Mouse (Mus musculus) heart, embryonic 13.5 days (tissue): ENCODE results near the gene Irf2. TPM values are rescaled to one million over a fixed set of nuclear protein-coding genes. Genes with fewer than 3 reads are reported as not detected.

Experiments used
- ATAC-seq: fragments of 200-750 bp; cut with Nextera tagmentation; 2 replicates; pipeline ENCODE4 v1.8.0; 2017; ENCODE audit warnings: moderate TSS enrichment; ENCODE audit not compliant: insufficient number of reproducible peaks, low FRiP score, low TSS enrichment; ENCODE audit errors: extremely low read depth
- H3K27ac ChIP-seq: fragments of 300-500 bp; sonication (generic); replicated peaks from 2 replicates; pipeline ENCODE4 v1.5.1; 2015; ENCODE audit warnings: moderate library complexity, mild to moderate bottlenecking, inconsistent platforms
- H3K27me3 ChIP-seq: fragments of 300-500 bp; sonication (generic); replicated peaks from 2 replicates; pipeline ENCODE4 v1.6.1; 2015; ENCODE audit warnings: mild to moderate bottlenecking, inconsistent platforms
- H3K36me3 ChIP-seq: fragments of 300-500 bp; sonication (generic); 2 replicates; pipeline ENCODE4 v1.6.1; 2015; ENCODE audit warnings: mild to moderate bottlenecking, inconsistent platforms
- H3K4me1 ChIP-seq: fragments of 300-500 bp; sonication (generic); 2 replicates; pipeline ENCODE4 v1.6.1; 2015; ENCODE audit warnings: inconsistent platforms
- H3K4me2 ChIP-seq: fragments of 300-500 bp; sonication (generic); 2 replicates; pipeline ENCODE4 v1.6.1; 2015; ENCODE audit warnings: inconsistent platforms, mild to moderate bottlenecking, moderate library complexity
- H3K4me3 ChIP-seq: fragments of 300-500 bp; sonication (generic); 2 replicates; pipeline ENCODE4 v1.5.1; 2015; ENCODE audit warnings: moderate library complexity, mild to moderate bottlenecking, inconsistent platforms
- H3K9ac ChIP-seq: fragments of 300-500 bp; sonication (generic); 2 replicates; pipeline ENCODE4 v1.6.1; 2015; ENCODE audit warnings: inconsistent platforms, mild to moderate bottlenecking, moderate library complexity
- H3K9me3 ChIP-seq: fragments of 300-500 bp; sonication (generic); 2 replicates; pipeline ENCODE4 v1.6.1; 2016; ENCODE audit warnings: inconsistent platforms
- WGBS: fragments of 180-500 bp; shearing (Covaris S2); methylation state at CpG from one replicate; pipeline ENCODE4 v1.1.7; 2015; ENCODE audit warnings: mixed read lengths; 5-methylcytosine and 5-hydroxymethylcytosine counted together
- polyA plus RNA-seq: library from polyadenylated mRNA; unstranded; fragments of >200 nt; fragmentation: Nextera tagmentation; extraction: Ambion mirVana; gene quantifications from 2 replicates; pipeline ENCODE4 v1.2.1, GENCODE M21; 2015

The Irf2 gene
- polyA plus RNA-seq, 1 experiment from 2014 or later: 10.8 TPM

- Histone ChIP-seq H3K36me3 (peaks cover 27% of the 10 kb centered on the region), H3K4me1 (peaks cover 41% of the 10 kb centered on the region), H3K27ac (peak overlapping the region; percentile 79), H3K4me2 (no peak overlapping the region), H3K9ac (no peak overlapping the region), H3K9me3 (no peaks in the 10 kb centered on the region), H3K4me3 (no peak overlapping the region), H3K27me3 (no peaks in the 10 kb centered on the region)
- WGBS: 79% methylated on average over 9 of the region's 9 CpGs
- ATAC-seq: no peak
These were observed 106.4 kb downstream of the Irf2 start for GRCm38 (mm10) chr8:46845891-46846290.

GRCm38 (mm10) chr8:46846893-46847292 lies 107.4 kb downstream of the Irf2 start:
- Histone ChIP-seq H3K9me3 (no peaks in the 10 kb centered on the region), H3K4me2 (no peak overlapping the region), H3K4me3 (no peak overlapping the region), H3K9ac (no peak overlapping the region), H3K4me1 (peaks cover 39% of the 10 kb centered on the region), H3K27me3 (no peaks in the 10 kb centered on the region), H3K27ac (no peak overlapping the region), H3K36me3 (peaks cover 26% of the 10 kb centered on the region)
- WGBS: 91% methylated on average over 5 of the region's 5 CpGs
- ATAC-seq: no peak

- ATAC-seq: no peak
- no peak overlapping the region for H3K4me3 ChIP-seq
- 81% methylated on average over 6 of the region's 6 CpGs for WGBS
- H3K27ac ChIP-seq: no peak overlapping the region
- peaks cover 26% of the 10 kb centered on the region for H3K36me3 ChIP-seq
- H3K9me3 ChIP-seq: no peaks in the 10 kb centered on the region
- H3K4me2 ChIP-seq: no peak overlapping the region
- H3K4me1 ChIP-seq: peaks cover 38% of the 10 kb centered on the region
- H3K27me3 ChIP-seq: no peaks in the 10 kb centered on the region
- no peak overlapping the region for H3K9ac ChIP-seq
These were observed 108.6 kb downstream of the Irf2 start for GRCm38 (mm10) chr8:46848011-46848641.

- 74% methylated on average over 6 of the region's 6 CpGs for WGBS
- Histone ChIP-seq H3K36me3 (peaks cover 26% of the 10 kb centered on the region), H3K27ac (no peak overlapping the region), H3K9me3 (no peaks in the 10 kb centered on the region), H3K4me1 (peaks cover 33% of the 10 kb centered on the region), H3K9ac (no peak overlapping the region), H3K27me3 (no peaks in the 10 kb centered on the region), H3K4me3 (no peak overlapping the region), H3K4me2 (no peak overlapping the region)
- no peak for ATAC-seq
These were observed 109.4 kb downstream of the Irf2 start for GRCm38 (mm10) chr8:46848931-46849330.

DNA sequence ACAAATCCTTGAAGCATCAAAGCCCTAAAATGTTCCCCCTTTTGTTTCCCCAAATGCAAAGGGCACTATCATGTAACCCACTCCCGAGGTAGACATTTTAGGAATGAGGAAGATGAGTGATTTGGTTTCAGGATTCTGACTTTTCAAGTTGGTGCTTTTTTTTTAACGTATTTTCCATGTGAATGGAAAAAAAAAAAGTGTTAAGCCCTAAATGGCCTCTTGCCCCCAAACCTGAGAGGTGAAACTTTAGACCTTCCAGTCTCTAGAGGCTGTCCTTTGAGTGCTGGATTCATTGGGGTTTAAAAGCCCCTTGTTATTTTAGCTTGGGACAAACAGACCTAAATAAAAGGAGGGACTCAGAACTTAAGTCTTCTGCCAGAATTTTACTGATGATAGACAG lies 109.9 kb downstream of the Irf2 start:
- H3K4me2 ChIP-seq: no peak overlapping the region
- no peaks in the 10 kb centered on the region for H3K9me3 ChIP-seq
- ATAC-seq: no peak
- WGBS: 40% methylated on average over 2 of the region's 2 CpGs
- H3K9ac ChIP-seq: no peak overlapping the region
- no peak overlapping the region for H3K27ac ChIP-seq
- H3K4me1 ChIP-seq: peaks cover 28% of the 10 kb centered on the region
- peaks cover 26% of the 10 kb centered on the region for H3K36me3 ChIP-seq
- no peak overlapping the region for H3K4me3 ChIP-seq
- H3K27me3 ChIP-seq: no peaks in the 10 kb centered on the region

GRCm38 (mm10) chr8:46850258-46850897 lies 110.8 kb downstream of the Irf2 start:
- Histone ChIP-seq H3K36me3 (peaks cover 22% of the 10 kb centered on the region), H3K27ac (no peak overlapping the region), H3K4me1 (peaks cover 20% of the 10 kb centered on the region), H3K9me3 (no peaks in the 10 kb centered on the region), H3K27me3 (no peaks in the 10 kb centered on the region), H3K4me3 (no peak overlapping the region), H3K4me2 (no peak overlapping the region), H3K9ac (no peak overlapping the region)
- no peak for ATAC-seq
- 63% methylated on average over 6 of the region's 6 CpGs for WGBS

- ATAC-seq: no peak
- no peak overlapping the region for H3K4me3 ChIP-seq
- WGBS: 64% methylated on average over 4 of the region's 4 CpGs
- H3K27me3 ChIP-seq: no peaks in the 10 kb centered on the region
- H3K9ac ChIP-seq: no peak overlapping the region
- no peak overlapping the region for H3K27ac ChIP-seq
- H3K9me3 ChIP-seq: no peaks in the 10 kb centered on the region
- H3K4me1 ChIP-seq: peaks cover 20% of the 10 kb centered on the region
- H3K4me2 ChIP-seq: no peak overlapping the region
- H3K36me3 ChIP-seq: peaks cover 11% of the 10 kb centered on the region
These were observed 112.0 kb downstream of the Irf2 start for GRCm38 (mm10) chr8:46851560-46851959.

- no peak for ATAC-seq
- H3K27me3 ChIP-seq: no peaks in the 10 kb centered on the region
These were observed 112.8 kb downstream of the Irf2 start for GRCm38 (mm10) chr8:46852377-46852776.

GRCm38 (mm10) chr8:46859164-46859846 lies 119.8 kb downstream of the Irf2 start:
- Histone ChIP-seq H3K27ac (peak overlapping the region; percentile 32; the same call in 1 of the 2 replicates), H3K4me3 (no peak overlapping the region), H3K27me3 (no peaks in the 10 kb centered on the region), H3K9ac (no peak overlapping the region), H3K9me3 (no peaks in the 10 kb centered on the region), H3K36me3 (no peaks in the 10 kb centered on the region), H3K4me1 (peaks cover 9% of the 10 kb centered on the region; the same call in 1 of the 2 replicates), H3K4me2 (no peak overlapping the region)
- no peak for ATAC-seq
- WGBS: 46% methylated on average over 7 of the region's 7 CpGs

More at GRCm38 (mm10) chr8:46852377-46852776, 112.8 kb downstream of the Irf2 start:
- no peaks in the 10 kb centered on the region for H3K9me3 ChIP-seq
- WGBS: 45% methylated on average over 11 of the region's 11 CpGs
- H3K9ac ChIP-seq: no peak overlapping the region
- peaks cover 6% of the 10 kb centered on the region for H3K36me3 ChIP-seq
- H3K4me2 ChIP-seq: no peak overlapping the region
- no peak overlapping the region; the same call in 1 of the 2 replicates for H3K27ac ChIP-seq
- peaks cover 20% of the 10 kb centered on the region for H3K4me1 ChIP-seq
- no peak overlapping the region for H3K4me3 ChIP-seq

- Histone ChIP-seq H3K4me2 (no peak overlapping the region), H3K4me3 (no peak overlapping the region), H3K9me3 (no peaks in the 10 kb centered on the region), H3K9ac (no peak overlapping the region), H3K36me3 (no peaks in the 10 kb centered on the region), H3K27me3 (no peaks in the 10 kb centered on the region), H3K27ac (no peak overlapping the region), H3K4me1 (peaks cover 9% of the 10 kb centered on the region; the same call in 1 of the 2 replicates)
- 71% methylated on average over 8 of the region's 8 CpGs for WGBS
- no peak for ATAC-seq
These were observed 120.3 kb downstream of the Irf2 start for GRCm38 (mm10) chr8:46859847-46860167.

GRCm38 (mm10) chr8:46862508-46862907 lies 123.0 kb downstream of the Irf2 start:
- H3K4me1 ChIP-seq: peaks cover 9% of the 10 kb centered on the region; the same call in 1 of the 2 replicates
- no peaks in the 10 kb centered on the region for H3K27me3 ChIP-seq
- no peaks in the 10 kb centered on the region for H3K9me3 ChIP-seq
- no peak overlapping the region for H3K4me2 ChIP-seq
- H3K27ac ChIP-seq: no peak overlapping the region
- H3K4me3 ChIP-seq: no peak overlapping the region
- WGBS: 78% methylated on average over 5 of the region's 5 CpGs
- no peaks in the 10 kb centered on the region for H3K36me3 ChIP-seq
- no peak overlapping the region for H3K9ac ChIP-seq
- no peak for ATAC-seq
